Mouse (Mus musculus) c-Kit-positive CD71-positive TER-119-negative erythroid progenitor cells, embryonic 14.5 days (primary cell): ENCODE data around the gene Csnk2b.

Experiments used
- DNase-seq: peaks from one replicate; pipeline ENCODE4 v3.0.0-alpha.2; 2013; ENCODE audit warnings: low read depth

The Csnk2b gene

GRCm38 (mm10) chr17:35085208-35085865 lies 36.5 kb downstream of the Csnk2b start, which contains the start of gene Ly6g6f:
Gene Ly6g6f, minus strand, starts transcription at chr17:35085610.
- DNase-seq: no peak

DNA sequence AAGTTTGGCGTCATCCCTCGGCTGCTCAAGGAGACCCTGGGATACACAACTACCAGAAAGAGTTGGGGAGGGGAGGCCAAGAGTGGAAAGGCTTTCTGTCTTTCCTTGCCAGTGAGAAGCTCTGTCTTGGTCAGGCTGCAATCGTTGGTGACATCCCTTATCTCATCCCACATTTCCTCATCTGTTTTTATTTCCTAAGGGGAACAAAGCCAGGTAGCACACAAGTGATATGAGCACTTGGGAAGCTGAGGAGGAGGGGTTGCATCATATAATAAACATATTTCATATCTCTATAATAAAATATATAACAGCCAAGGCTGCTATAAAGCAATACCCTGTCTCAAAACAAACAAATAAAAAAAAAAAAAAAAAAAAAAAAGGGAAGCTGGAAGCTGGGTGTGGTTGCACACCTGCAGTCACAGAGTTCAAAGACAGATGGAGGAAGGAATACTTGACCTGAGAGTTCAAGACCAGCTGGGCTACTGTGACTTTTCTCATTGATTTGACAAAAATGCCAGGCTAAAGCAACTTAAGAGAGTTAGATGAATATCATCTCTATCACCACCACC lies 37.8 kb downstream of the Csnk2b start:
- DNase-seq: no peak

DNA sequence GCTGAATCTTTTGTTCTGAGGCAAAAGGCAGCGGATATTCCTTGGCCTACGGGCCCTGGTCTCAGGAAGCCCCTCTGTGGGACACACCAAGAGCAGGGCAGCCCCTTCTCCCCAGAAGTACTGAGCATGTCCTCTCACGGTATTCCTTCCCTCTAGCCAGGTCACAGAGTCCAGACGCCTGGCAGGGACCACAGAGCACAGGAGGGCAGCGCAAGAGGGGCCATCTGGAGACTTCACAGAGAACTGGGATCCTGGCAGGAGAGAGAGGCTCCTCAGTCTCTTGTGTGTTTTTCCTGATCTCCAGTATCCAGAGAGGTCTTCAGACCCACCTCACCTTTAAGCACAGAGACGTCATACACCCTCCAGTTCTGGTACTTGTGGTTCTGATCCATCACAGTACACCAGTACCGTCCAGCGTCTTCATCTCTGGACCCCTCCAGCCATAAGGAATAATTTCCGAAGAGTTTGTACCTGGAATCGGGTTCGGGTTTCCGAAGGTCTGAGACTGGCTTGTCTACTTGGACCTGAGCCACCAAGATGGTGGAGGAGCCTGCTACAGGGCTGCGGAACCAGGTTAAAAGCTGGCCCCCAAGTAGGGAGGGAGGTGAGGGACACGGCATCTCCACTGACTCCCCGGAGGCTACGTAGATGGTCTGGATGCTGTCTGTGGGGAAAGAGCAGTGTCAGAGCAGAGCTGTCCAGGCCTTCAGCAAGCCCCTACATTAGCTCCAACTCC lies 38.8 kb downstream of the Csnk2b start:
- DNase-seq: no peak

DNA sequence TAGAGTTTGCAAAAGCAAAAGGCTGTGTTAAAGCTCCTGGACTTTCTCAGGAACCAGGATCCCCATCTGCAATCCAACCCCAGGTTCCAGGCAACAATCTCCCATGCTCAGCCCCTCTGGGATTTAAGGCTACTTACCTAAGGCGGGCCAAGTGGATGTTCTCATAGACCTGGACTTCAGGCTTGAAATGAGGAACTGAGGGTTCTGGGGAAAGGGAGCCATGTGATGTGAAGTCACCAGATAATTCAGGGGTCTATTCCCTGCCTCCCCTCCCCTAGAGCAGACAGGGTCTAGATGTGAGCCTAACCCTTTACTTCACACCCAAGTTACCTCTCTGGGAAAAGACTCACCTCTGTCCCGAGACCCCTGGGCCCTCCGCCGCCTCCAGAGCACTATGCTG lies 41.1 kb downstream of the Csnk2b start:
- DNase-seq: no peak

DNA sequence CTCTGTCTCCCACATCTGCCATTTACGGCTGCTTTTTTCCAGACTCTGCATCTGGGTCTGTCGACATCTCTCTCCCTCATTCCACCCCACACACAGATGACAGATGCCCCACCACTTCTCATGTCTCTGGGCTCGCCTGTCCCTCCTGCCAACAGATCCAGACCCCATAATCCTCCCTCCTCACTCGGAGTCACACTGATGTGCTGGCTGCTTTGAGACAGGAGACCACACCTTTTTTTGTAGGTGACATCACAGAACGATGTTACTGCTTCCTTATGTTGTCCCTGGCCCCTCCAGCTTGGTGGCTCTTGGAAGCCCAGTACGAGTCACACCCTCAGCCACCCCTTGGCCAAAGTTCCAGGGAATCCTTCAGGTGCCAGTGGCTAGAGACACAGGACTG lies 41.6 kb downstream of the Csnk2b start:
- DNase-seq: no peak

GRCm38 (mm10) chr17:35079778-35080177 lies 42.1 kb downstream of the Csnk2b start:
- DNase-seq: peak; percentile 70

DNA sequence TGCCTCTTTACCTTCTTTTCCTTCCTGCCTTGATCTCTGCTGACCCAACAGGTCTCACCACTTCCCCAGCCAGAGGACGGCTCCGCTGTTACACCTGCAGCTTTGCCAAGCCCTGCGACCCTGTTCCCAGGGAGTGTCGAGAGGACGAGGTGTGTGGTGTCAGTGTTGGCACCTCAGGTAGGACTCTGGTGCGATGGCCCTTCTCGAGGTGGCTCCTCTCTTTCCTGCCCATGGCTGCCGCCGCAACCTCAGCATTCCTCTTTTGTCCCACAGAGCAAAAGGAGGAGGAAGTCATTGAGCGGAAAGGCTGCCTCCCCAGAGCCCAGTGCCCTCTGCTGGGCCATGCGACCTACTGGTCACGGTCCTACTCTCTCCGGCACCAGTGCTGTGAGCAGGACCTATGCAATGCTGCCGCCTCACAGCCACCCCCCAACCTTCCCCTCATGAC lies 44.0 kb downstream of the Csnk2b start, which contains the start of gene Ly6g6d:
Gene Ly6g6d (minus strand): TSS at position 280 of the 448 bp plus-strand sequence.
- no peak for DNase-seq

GRCm38 (mm10) chr17:35077285-35077684 lies 44.6 kb downstream of the Csnk2b start:
- DNase-seq: no peak

- no peak for DNase-seq
Measured at GRCm38 (mm10) chr17:35076507-35077176, 45.2 kb downstream of the Csnk2b start, which contains the start of gene Ly6g6e. Gene Ly6g6e, plus strand, starts transcription at chr17:35076902.

DNA sequence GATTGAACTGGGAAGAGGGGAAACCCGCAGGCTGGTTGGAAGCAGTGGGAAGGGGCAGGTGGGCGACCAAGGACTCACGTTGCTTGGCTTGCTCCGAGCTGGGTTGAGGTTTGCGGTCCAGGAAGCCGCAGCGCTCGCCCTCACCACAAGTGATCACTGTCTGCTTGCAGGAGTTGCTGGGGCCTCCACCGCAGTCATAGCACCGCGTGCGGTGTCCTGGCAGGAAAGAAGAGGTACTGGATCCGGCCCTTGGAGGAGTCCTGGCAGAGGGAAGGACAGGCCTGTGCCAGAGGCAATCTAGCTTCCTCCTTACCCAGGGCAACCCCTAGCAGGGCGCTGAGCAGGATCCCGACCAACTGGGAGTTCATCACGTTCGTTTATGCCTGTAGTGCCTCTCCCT lies 47.8 kb downstream of the Csnk2b start:
- DNase-seq: no peak

GRCm38 (mm10) chr17:35071454-35071853 lies 50.4 kb downstream of the Csnk2b start:
- DNase-seq: no peak

DNA sequence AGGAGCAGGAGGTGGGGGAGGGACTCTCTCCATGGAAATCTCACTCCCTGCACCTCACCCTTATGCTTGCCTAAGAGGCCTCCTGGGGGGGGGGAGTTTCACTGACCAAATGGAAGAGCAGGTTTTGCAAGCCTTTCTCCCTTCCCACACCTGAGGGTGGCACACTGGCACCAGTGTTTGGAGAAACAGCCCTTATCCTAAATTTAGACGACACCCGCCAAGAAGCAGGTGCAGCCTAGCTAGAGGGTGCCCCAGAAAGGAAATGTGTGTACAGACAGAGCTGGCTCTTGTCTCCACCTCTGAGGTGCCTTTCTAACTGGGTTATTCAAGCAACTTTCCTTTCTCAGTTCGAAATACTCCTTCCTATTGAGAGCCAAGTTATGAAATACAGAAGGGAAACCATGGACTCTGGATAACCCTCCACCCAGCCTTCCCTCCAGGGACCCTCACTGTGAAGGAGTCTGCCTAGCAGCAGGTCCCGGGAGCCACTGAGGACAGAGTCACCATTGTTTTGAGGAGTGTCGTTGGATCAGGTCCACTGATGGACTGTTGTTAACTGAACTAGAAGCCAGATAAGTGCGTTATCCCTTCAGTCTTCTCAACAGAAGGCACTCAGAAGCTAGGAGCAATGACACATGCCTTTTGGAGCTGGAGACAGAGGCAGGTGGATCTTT lies 51.2 kb downstream of the Csnk2b start:
- no peak for DNase-seq

GRCm38 (mm10) chr17:35068213-35068914 lies 53.5 kb downstream of the Csnk2b start:
- DNase-seq: no peak
